Mouse (Mus musculus): ENCODE results near the gene Sema4a. TPM values are rescaled to one million over a fixed set of nuclear protein-coding genes. Genes with fewer than 3 reads are reported as not detected.

Gene Sema4a
- polyA plus RNA-seq, 1 experiment: 2.3 TPM

- Histone ChIP-seq H3K9ac (ENCODE audit: low read depth, poor library complexity, severe bottlenecking) (no peak overlapping the region), H3K27ac (ENCODE audit: insufficient read depth, low read length) (no peak overlapping the region), H3K9me3 (replicated peaks; ENCODE audit: control insufficient read depth, insufficient read depth, low read length, poor library complexity, severe bottlenecking) (no peaks in the 10 kb centered on the region), H3K4me3 (ENCODE audit: low read depth, low read length) (no peak overlapping the region), H3K4me1 (ENCODE audit: control insufficient read depth, insufficient read depth, low read length) (peaks cover 1% of the 10 kb centered on the region), H3K27me3 (ENCODE audit: control insufficient read depth, insufficient read depth, low read length, poor library complexity, severe bottlenecking) (no peaks in the 10 kb centered on the region), H3K36me3 (ENCODE audit: control insufficient read depth, insufficient read depth, low read length, poor library complexity, severe bottlenecking) (peaks cover 4% of the 10 kb centered on the region; the same call in 1 of the 2 replicates)
- TF ChIP-seq EP300 (IDR thresholded peaks at IDR 0.05; ENCODE audit: insufficient read depth, low read depth, low read length): no peak
- TF ChIP-seq CTCF (IDR thresholded peaks at IDR 0.05; ENCODE audit: low read depth, low read length): no peak
- no peak for TF ChIP-seq POLR2A (IDR thresholded peaks at IDR 0.05; ENCODE audit: insufficient read depth, low read length)
Observed at GRCm38 (mm10) chr3:88403522-88404230, 57.3 kb downstream of the Sema4a start.

- TF ChIP-seq POLR2A (IDR thresholded peaks at IDR 0.05; ENCODE audit: insufficient read depth, low read length) (no peak), EP300 (IDR thresholded peaks at IDR 0.05; ENCODE audit: insufficient read depth, low read depth, low read length) (no peak), CTCF (IDR thresholded peaks at IDR 0.05; ENCODE audit: low read depth, low read length) (no peak)
- Histone ChIP-seq H3K9me3 (replicated peaks; ENCODE audit: control insufficient read depth, insufficient read depth, low read length, poor library complexity, severe bottlenecking) (no peaks in the 10 kb centered on the region), H3K27ac (ENCODE audit: insufficient read depth, low read length) (no peak overlapping the region), H3K36me3 (ENCODE audit: control insufficient read depth, insufficient read depth, low read length, poor library complexity, severe bottlenecking) (0 out of 2 replicates have a peak, but pooled peaks cover under 1% of the 10 kb centered on the region), H3K27me3 (ENCODE audit: control insufficient read depth, insufficient read depth, low read length, poor library complexity, severe bottlenecking) (no peaks in the 10 kb centered on the region), H3K4me3 (ENCODE audit: low read depth, low read length) (no peak overlapping the region), H3K4me1 (ENCODE audit: control insufficient read depth, insufficient read depth, low read length) (no peaks in the 10 kb centered on the region), H3K9ac (ENCODE audit: low read depth, poor library complexity, severe bottlenecking) (no peak overlapping the region)
Observed at GRCm38 (mm10) chr3:88398666-88399065, 62.3 kb downstream of the Sema4a start.

DNA sequence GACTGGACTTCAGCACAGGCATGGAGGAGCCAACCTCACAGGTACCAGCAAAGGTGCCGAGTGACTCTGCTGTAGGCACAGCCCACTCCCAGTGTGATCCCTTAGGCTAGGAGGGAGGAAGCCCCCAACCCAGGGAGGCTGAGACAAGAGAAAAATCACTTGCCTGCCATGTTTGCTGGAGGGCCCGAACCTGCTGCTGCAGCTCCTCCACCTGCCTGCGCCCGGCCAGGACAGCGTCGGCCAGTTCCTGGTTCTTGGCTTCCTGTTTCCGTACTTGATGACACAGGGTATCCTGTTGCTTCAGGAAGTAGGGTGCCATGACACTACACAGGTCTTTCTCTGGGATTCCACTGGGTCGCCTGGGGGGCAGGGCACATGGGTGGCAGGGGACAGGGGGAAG, 65.2 kb downstream of the Sema4a start:
- H3K27me3 ChIP-seq (ENCODE audit: control insufficient read depth, insufficient read depth, low read length, poor library complexity, severe bottlenecking): no peaks in the 10 kb centered on the region
- H3K36me3 ChIP-seq (ENCODE audit: control insufficient read depth, insufficient read depth, low read length, poor library complexity, severe bottlenecking): no peaks in the 10 kb centered on the region
- no peaks in the 10 kb centered on the region for H3K4me1 ChIP-seq (ENCODE audit: control insufficient read depth, insufficient read depth, low read length)
- H3K9ac ChIP-seq (ENCODE audit: low read depth, poor library complexity, severe bottlenecking): no peak overlapping the region
- TF ChIP-seq CTCF (IDR thresholded peaks at IDR 0.05; ENCODE audit: low read depth, low read length) (no peak), POLR2A (IDR thresholded peaks at IDR 0.05; ENCODE audit: insufficient read depth, low read length) (no peak), EP300 (IDR thresholded peaks at IDR 0.05; ENCODE audit: insufficient read depth, low read depth, low read length) (no peak)
- no peak overlapping the region for H3K27ac ChIP-seq (ENCODE audit: insufficient read depth, low read length)
- H3K4me3 ChIP-seq (ENCODE audit: low read depth, low read length): no peak overlapping the region
- H3K9me3 ChIP-seq (replicated peaks; ENCODE audit: control insufficient read depth, insufficient read depth, low read length, poor library complexity, severe bottlenecking): peaks cover 11% of the 10 kb centered on the region

- H3K27ac ChIP-seq (ENCODE audit: insufficient read depth, low read length): no peak overlapping the region
- H3K4me3 ChIP-seq (ENCODE audit: low read depth, low read length): no peak overlapping the region
- no peaks in the 10 kb centered on the region for H3K4me1 ChIP-seq (ENCODE audit: control insufficient read depth, insufficient read depth, low read length)
- TF ChIP-seq POLR2A (IDR thresholded peaks at IDR 0.05; ENCODE audit: insufficient read depth, low read length) (no peak), EP300 (IDR thresholded peaks at IDR 0.05; ENCODE audit: insufficient read depth, low read depth, low read length) (no peak), CTCF (IDR thresholded peaks at IDR 0.05; ENCODE audit: low read depth, low read length) (no peak)
- peaks cover 15% of the 10 kb centered on the region for H3K9me3 ChIP-seq (replicated peaks; ENCODE audit: control insufficient read depth, insufficient read depth, low read length, poor library complexity, severe bottlenecking)
- no peaks in the 10 kb centered on the region for H3K36me3 ChIP-seq (ENCODE audit: control insufficient read depth, insufficient read depth, low read length, poor library complexity, severe bottlenecking)
- H3K9ac ChIP-seq (ENCODE audit: low read depth, poor library complexity, severe bottlenecking): no peak overlapping the region
- H3K27me3 ChIP-seq (ENCODE audit: control insufficient read depth, insufficient read depth, low read length, poor library complexity, severe bottlenecking): no peaks in the 10 kb centered on the region
Observed at GRCm38 (mm10) chr3:88395288-88395687, 65.7 kb downstream of the Sema4a start.

DNA sequence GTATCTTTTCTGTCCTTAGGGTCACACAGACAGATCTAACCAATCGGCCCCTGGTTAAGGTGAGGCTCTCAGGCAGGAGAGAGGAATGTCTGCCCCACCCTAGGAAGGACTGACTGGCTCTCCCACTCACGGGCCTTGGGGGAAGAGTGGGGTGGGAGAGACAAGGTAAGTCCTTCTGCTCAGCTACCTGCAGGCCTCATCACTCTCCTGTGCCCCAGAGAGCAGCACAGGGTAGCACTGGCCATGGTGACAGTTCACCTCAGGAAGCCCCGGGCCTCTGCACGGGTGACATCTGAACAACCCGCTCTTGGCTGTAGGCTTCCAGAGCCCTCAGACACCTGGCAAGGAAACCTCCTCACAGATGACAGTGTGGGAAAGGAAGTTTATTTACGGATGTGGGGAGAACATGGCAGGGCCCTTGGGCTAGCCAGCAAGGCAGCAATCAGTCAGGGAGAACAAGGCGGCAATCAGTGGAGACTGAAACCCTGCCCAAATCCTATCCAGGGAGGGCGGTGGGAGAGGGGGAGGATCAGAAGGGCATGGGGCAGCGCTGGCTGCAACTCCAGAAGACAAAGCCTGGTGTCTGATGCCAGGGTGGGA, 67.1 kb downstream of the Sema4a start:
- H3K4me3 ChIP-seq (ENCODE audit: low read depth, low read length): no peak overlapping the region; the same call in 1 of the 2 replicates
- no peaks in the 10 kb centered on the region for H3K36me3 ChIP-seq (ENCODE audit: control insufficient read depth, insufficient read depth, low read length, poor library complexity, severe bottlenecking)
- H3K4me1 ChIP-seq (ENCODE audit: control insufficient read depth, insufficient read depth, low read length): no peaks in the 10 kb centered on the region
- no peak overlapping the region for H3K9ac ChIP-seq (ENCODE audit: low read depth, poor library complexity, severe bottlenecking)
- H3K9me3 ChIP-seq (replicated peaks; ENCODE audit: control insufficient read depth, insufficient read depth, low read length, poor library complexity, severe bottlenecking): peaks cover 23% of the 10 kb centered on the region
- no peaks in the 10 kb centered on the region for H3K27me3 ChIP-seq (ENCODE audit: control insufficient read depth, insufficient read depth, low read length, poor library complexity, severe bottlenecking)
- TF ChIP-seq EP300 (IDR thresholded peaks at IDR 0.05; ENCODE audit: insufficient read depth, low read depth, low read length) (no peak), POLR2A (IDR thresholded peaks at IDR 0.05; ENCODE audit: insufficient read depth, low read length) (no peak), CTCF (IDR thresholded peaks at IDR 0.05; ENCODE audit: low read depth, low read length) (no peak)
- H3K27ac ChIP-seq (ENCODE audit: insufficient read depth, low read length): no peak overlapping the region

Other genes starting within 250 kb of the Sema4a start
- 0.82 TPM in 1 of 2 replicates, not detected in the other for gene Rhbg, start 206.5 kb downstream of the Sema4a start, polyA plus RNA-seq (2011; ENCODE audit: insufficient read depth, insufficient read length, low read depth, missing spikeins)
- 0.72 and 3.6 TPM in 2 replicates for gene Gm38392, start 174.0 kb downstream of the Sema4a start, polyA plus RNA-seq (2011; ENCODE audit: insufficient read depth, insufficient read length, low read depth, missing spikeins)
- gene Tsacc, start 164.2 kb downstream of the Sema4a start, polyA plus RNA-seq (2011; ENCODE audit: insufficient read depth, insufficient read length, low read depth, missing spikeins): 15.5 and 19.8 TPM in 2 replicates
- gene Cct3, start 164.1 kb downstream of the Sema4a start, polyA plus RNA-seq (2011; ENCODE audit: insufficient read depth, insufficient read length, low read depth, missing spikeins): 584 and 609 TPM in 2 replicates
- 89.0 and 93.3 TPM in 2 replicates for gene Glmp, start 136.2 kb downstream of the Sema4a start, polyA plus RNA-seq (2011; ENCODE audit: insufficient read depth, insufficient read length, low read depth, missing spikeins)
- gene Tmem79, start 125.0 kb downstream of the Sema4a start, polyA plus RNA-seq (2011; ENCODE audit: insufficient read depth, insufficient read length, low read depth, missing spikeins): 9.1 and 12.8 TPM in 2 replicates
- 70.7 and 84.2 TPM in 2 replicates for gene Smg5, start 124.9 kb downstream of the Sema4a start, polyA plus RNA-seq (2011; ENCODE audit: insufficient read depth, insufficient read length, low read depth, missing spikeins)
- 4.9 and 6.8 TPM in 2 replicates for gene Paqr6, start 96.6 kb downstream of the Sema4a start, polyA plus RNA-seq (2011; ENCODE audit: insufficient read depth, insufficient read length, low read depth, missing spikeins)
- 1.0 and 1.4 TPM in 2 replicates for gene Bglap3, start 88.4 kb downstream of the Sema4a start, polyA plus RNA-seq (2011; ENCODE audit: insufficient read depth, insufficient read length, low read depth, missing spikeins)
- gene Bglap2, start 82.5 kb downstream of the Sema4a start, polyA plus RNA-seq (2011; ENCODE audit: insufficient read depth, insufficient read length, low read depth, missing spikeins): not detected in 2 replicates
- gene Bglap, start 76.7 kb downstream of the Sema4a start, polyA plus RNA-seq (2011; ENCODE audit: insufficient read depth, insufficient read length, low read depth, missing spikeins): not detected in 2 replicates
- gene Pmf1, start 50.9 kb downstream of the Sema4a start, polyA plus RNA-seq (2011; ENCODE audit: insufficient read depth, insufficient read length, low read depth, missing spikeins): 88.6 and 102 TPM in 2 replicates
- 13.5 and 14.7 TPM in 2 replicates for gene Slc25a44, start 36.0 kb downstream of the Sema4a start, polyA plus RNA-seq (2011; ENCODE audit: insufficient read depth, insufficient read length, low read depth, missing spikeins)
- gene Lmna, start 48.8 kb upstream of the Sema4a start, polyA plus RNA-seq (2011; ENCODE audit: insufficient read depth, insufficient read length, low read depth, missing spikeins): 30.0 and 37.2 TPM in 2 replicates
- gene Mex3a, start 71.2 kb upstream of the Sema4a start, polyA plus RNA-seq (2011; ENCODE audit: insufficient read depth, insufficient read length, low read depth, missing spikeins): 42.3 and 43.4 TPM in 2 replicates
- 33.2 and 35.1 TPM in 2 replicates for gene Rab25, start 87.1 kb upstream of the Sema4a start, polyA plus RNA-seq (2011; ENCODE audit: insufficient read depth, insufficient read length, low read depth, missing spikeins)
- gene Lamtor2, start 91.9 kb upstream of the Sema4a start, polyA plus RNA-seq (2011; ENCODE audit: insufficient read depth, insufficient read length, low read depth, missing spikeins): 138 and 151 TPM in 2 replicates
- 118 and 133 TPM in 2 replicates for gene Ubqln4, start 92.6 kb upstream of the Sema4a start, polyA plus RNA-seq (2011; ENCODE audit: insufficient read depth, insufficient read length, low read depth, missing spikeins)
- 348 and 382 TPM in 2 replicates for gene Ssr2, start 114.7 kb upstream of the Sema4a start, polyA plus RNA-seq (2011; ENCODE audit: insufficient read depth, insufficient read length, low read depth, missing spikeins)
- 71.2 and 74.9 TPM in 2 replicates for gene Arhgef2, start 144.8 kb upstream of the Sema4a start, polyA plus RNA-seq (2011; ENCODE audit: insufficient read depth, insufficient read length, low read depth, missing spikeins)
- gene Rxfp4, start 192.0 kb upstream of the Sema4a start, polyA plus RNA-seq (2011; ENCODE audit: insufficient read depth, insufficient read length, low read depth, missing spikeins): not detected in 2 replicates
- gene Khdc4, start 224.6 kb upstream of the Sema4a start, polyA plus RNA-seq (2011; ENCODE audit: insufficient read depth, insufficient read length, low read depth, missing spikeins): 72.7 and 78.1 TPM in 2 replicates